Mouse (Mus musculus) embryonic fibroblast, embryonic 13.5 days (primary cell): Measurements from ENCODE around the gene Bysl. TPM values are rescaled to one million over a fixed set of nuclear protein-coding genes. Genes with fewer than 3 reads are reported as not detected.

Experiments
- H3K27ac ChIP-seq: 2 replicates; pipeline ENCODE4 v1.5.1; 2012; ENCODE audit warnings: low read length, control low read depth, inconsistent platforms; ENCODE audit not compliant: insufficient read depth
- H3K4me1 ChIP-seq: 2 replicates; pipeline ENCODE4 v1.6.1; 2011; ENCODE audit warnings: low read length; ENCODE audit not compliant: control insufficient read depth, insufficient read depth
- H3K4me3 ChIP-seq: 2 replicates; pipeline ENCODE4 v1.5.1; 2011; ENCODE audit warnings: mild to moderate bottlenecking, control low read depth, low read length; ENCODE audit not compliant: insufficient read depth
- CTCF ChIP-seq: IDR thresholded peaks from 2 replicates; pipeline ENCODE4 v1.5.1; 2011; ENCODE audit warnings: mild to moderate bottlenecking, control low read depth, low read length, moderate library complexity, borderline replicate concordance; ENCODE audit not compliant: insufficient read depth
- POLR2A ChIP-seq: IDR thresholded peaks from 2 replicates; pipeline ENCODE4 v1.6.1; 2011; ENCODE audit warnings: low read depth, mild to moderate bottlenecking, control low read depth, low read length, moderate library complexity
- polyA plus RNA-seq: library from polyadenylated mRNA; stranded (reverse); fragments of >200 nt; gene quantifications from 2 replicates; pipeline ENCODE4 v1.2.4, GENCODE M21; 2011; ENCODE audit warnings: low read depth; ENCODE audit not compliant: missing spikeins, insufficient read length

The Bysl gene
- polyA plus RNA-seq, 1 experiment, result 11.6 TPM

- Histone ChIP-seq H3K27ac (peak overlapping the region; percentile 92), H3K4me1 (peaks cover 10% of the 10 kb centered on the region), H3K4me3 (peak overlapping the region; percentile 83)
- TF ChIP-seq CTCF (no peak), POLR2A (no peak)
Measured at GRCm38 (mm10) chr17:47594969-47595247, 16.4 kb downstream of the Bysl start.

GRCm38 (mm10) chr17:47594183-47594968 lies 16.9 kb downstream of the Bysl start:
- Histone ChIP-seq H3K4me1 (peaks cover 10% of the 10 kb centered on the region), H3K4me3 (peak overlapping the region; percentile 83), H3K27ac (peak overlapping the region; percentile 83)
- peak; percentile 56; the same call in 1 of the 2 replicates for TF ChIP-seq POLR2A
- no peak for TF ChIP-seq CTCF

GRCm38 (mm10) chr17:47593854-47594182 lies 17.5 kb downstream of the Bysl start:
- Histone ChIP-seq H3K4me3 (peak overlapping the region; percentile 83), H3K27ac (peak overlapping the region; percentile 83), H3K4me1 (peaks cover 10% of the 10 kb centered on the region)
- TF ChIP-seq POLR2A, result no peak
- TF ChIP-seq CTCF, result no peak

GRCm38 (mm10) chr17:47593215-47593853 lies 18.0 kb downstream of the Bysl start:
- Histone ChIP-seq H3K27ac (peak overlapping the region; percentile 83), H3K4me3 (peak overlapping the region; percentile 83), H3K4me1 (peaks cover 10% of the 10 kb centered on the region)
- TF ChIP-seq POLR2A (peak; percentile 61), CTCF (no peak)

GRCm38 (mm10) chr17:47591073-47591472 lies 20.2 kb downstream of the Bysl start:
- no peak overlapping the region for H3K4me3 ChIP-seq
- peaks cover 3% of the 10 kb centered on the region; the same call in 1 of the 2 replicates for H3K4me1 ChIP-seq
- TF ChIP-seq CTCF (no peak), POLR2A (no peak)
- no peak overlapping the region for H3K27ac ChIP-seq

GRCm38 (mm10) chr17:47588517-47588916 lies 22.8 kb downstream of the Bysl start:
- H3K4me3 ChIP-seq, result no peak overlapping the region
- peaks cover 3% of the 10 kb centered on the region; the same call in 1 of the 2 replicates for H3K4me1 ChIP-seq
- H3K27ac ChIP-seq, result no peak overlapping the region
- no peak for TF ChIP-seq CTCF
- TF ChIP-seq POLR2A, result no peak

GRCm38 (mm10) chr17:47580962-47581361 lies 30.3 kb downstream of the Bysl start:
- Histone ChIP-seq H3K4me3 (no peak overlapping the region), H3K27ac (no peak overlapping the region), H3K4me1 (no peaks in the 10 kb centered on the region)
- TF ChIP-seq CTCF, result no peak
- no peak for TF ChIP-seq POLR2A

- Histone ChIP-seq H3K27ac (no peak overlapping the region), H3K4me3 (no peak overlapping the region), H3K4me1 (no peaks in the 10 kb centered on the region)
- TF ChIP-seq CTCF (no peak), POLR2A (no peak)
Measured at GRCm38 (mm10) chr17:47578655-47579054, 32.6 kb downstream of the Bysl start.

GRCm38 (mm10) chr17:47574830-47575229 lies 36.5 kb downstream of the Bysl start:
- TF ChIP-seq POLR2A (no peak), CTCF (no peak)
- H3K4me3 ChIP-seq, result no peak overlapping the region
- H3K27ac ChIP-seq, result no peak overlapping the region
- H3K4me1 ChIP-seq, result no peaks in the 10 kb centered on the region

- Histone ChIP-seq H3K4me1 (no peaks in the 10 kb centered on the region), H3K4me3 (no peak overlapping the region), H3K27ac (no peak overlapping the region)
- TF ChIP-seq CTCF, result no peak
- no peak for TF ChIP-seq POLR2A
Measured at GRCm38 (mm10) chr17:47574028-47574427, 37.3 kb downstream of the Bysl start.
